Mouse (Mus musculus) kidney, embryonic 14.5 days (tissue): ENCODE results near the gene Rnf220. TPM values are rescaled to one million over a fixed set of nuclear protein-coding genes. Genes with fewer than 3 reads are reported as not detected.
"Not testable (repeated sequence)": the region's sequence is repeated elsewhere in the genome, so short reads cannot be mapped to it uniquely, and the experiment has no call there.

Experiments used
- ATAC-seq: fragments of 200-750 bp; cut with Nextera tagmentation; 2 replicates; pipeline ENCODE4 v1.8.0; 2017; ENCODE audit warnings: moderate number of reproducible peaks, mild to moderate bottlenecking, moderate TSS enrichment, moderate library complexity; ENCODE audit not compliant: low FRiP score, low TSS enrichment
- H3K27ac ChIP-seq: fragments of 300-500 bp; sonication (generic); 2 replicates; pipeline ENCODE4 v1.5.1; 2014; ENCODE audit warnings: low read depth, mild to moderate bottlenecking, low read length, moderate library complexity, mixed read lengths
- H3K27me3 ChIP-seq: fragments of 300-500 bp; sonication (generic); 2 replicates; pipeline ENCODE4 v1.6.1; 2014; ENCODE audit warnings: mild to moderate bottlenecking, low read length; ENCODE audit not compliant: control insufficient read depth, insufficient read depth
- H3K36me3 ChIP-seq: fragments of 300-500 bp; sonication (generic); 2 replicates; pipeline ENCODE4 v1.6.1; 2014; ENCODE audit warnings: low read length, mixed read lengths; ENCODE audit not compliant: control insufficient read depth, insufficient read depth
- H3K4me1 ChIP-seq: fragments of 300-500 bp; sonication (generic); 2 replicates; pipeline ENCODE4 v1.6.1; 2014; ENCODE audit warnings: low read length, mixed read lengths; ENCODE audit not compliant: control insufficient read depth, insufficient read depth
- H3K4me2 ChIP-seq: fragments of 300-500 bp; sonication (generic); replicated peaks from 2 replicates; pipeline ENCODE4 v1.6.1; 2014; ENCODE audit warnings: low read depth, mild to moderate bottlenecking, low read length
- H3K4me3 ChIP-seq: fragments of 300-500 bp; sonication (generic); 2 replicates; pipeline ENCODE4 v1.5.1; 2014; ENCODE audit warnings: mild to moderate bottlenecking, low read length
- H3K9ac ChIP-seq: fragments of 300-500 bp; sonication (generic); 2 replicates; pipeline ENCODE4 v1.6.1; 2014; ENCODE audit warnings: low read depth, mild to moderate bottlenecking, low read length, moderate library complexity
- H3K9me3 ChIP-seq: fragments of 300-500 bp; sonication (generic); 2 replicates; pipeline ENCODE4 v1.6.1; 2016; ENCODE audit warnings: low read length; ENCODE audit not compliant: control insufficient read depth
- WGBS: fragments of 180-500 bp; shearing (Covaris S2); extraction: QIAGEN DNeasy Blood & Tissue Kit; methylation state at CpG from one replicate; pipeline ENCODE4 v1.1.7; 2014; 5-methylcytosine and 5-hydroxymethylcytosine counted together
- polyA plus RNA-seq: library from polyadenylated mRNA; unstranded; fragments of >200 nt; fragmentation: Nextera tagmentation; extraction: Ambion mirVana; gene quantifications from 2 replicates; pipeline ENCODE4 v1.2.1, GENCODE M21; 2014

Gene Rnf220
- polyA plus RNA-seq, 1 experiment from 2014 or later: 59.3 TPM

DNA sequence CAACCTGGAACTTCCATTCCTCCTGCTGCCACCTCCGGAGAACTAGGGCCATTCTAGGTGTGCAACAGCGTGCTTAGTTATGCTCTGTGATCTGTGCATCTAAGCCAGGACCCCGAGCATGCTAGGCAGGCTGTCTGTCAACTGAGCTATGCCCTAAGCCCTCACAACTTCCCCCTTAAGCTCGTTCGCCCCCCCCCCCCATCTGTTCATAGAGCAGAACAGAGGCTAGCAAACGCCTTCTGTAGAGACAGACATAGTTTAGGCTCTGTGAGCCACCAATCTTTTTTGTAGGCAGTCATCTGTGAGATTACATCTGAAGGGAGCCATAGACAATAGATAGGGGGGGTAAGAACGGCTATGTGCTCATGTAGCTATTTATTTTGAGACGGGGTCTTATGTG, 233.9 kb downstream of the Rnf220 start:
- no peak overlapping the region for H3K4me2 ChIP-seq
- no peak overlapping the region for H3K9ac ChIP-seq
- H3K27me3 ChIP-seq: 0 out of 2 replicates have a peak, but pooled peaks cover 2% of the 10 kb centered on the region
- 56% methylated on average over 8 of the region's 8 CpGs for WGBS
- H3K9me3 ChIP-seq: no peaks in the 10 kb centered on the region
- H3K36me3 ChIP-seq: no peaks in the 10 kb centered on the region
- no peak overlapping the region for H3K27ac ChIP-seq
- peaks cover 6% of the 10 kb centered on the region for H3K4me1 ChIP-seq
- ATAC-seq: no peak
- no peak overlapping the region for H3K4me3 ChIP-seq

DNA sequence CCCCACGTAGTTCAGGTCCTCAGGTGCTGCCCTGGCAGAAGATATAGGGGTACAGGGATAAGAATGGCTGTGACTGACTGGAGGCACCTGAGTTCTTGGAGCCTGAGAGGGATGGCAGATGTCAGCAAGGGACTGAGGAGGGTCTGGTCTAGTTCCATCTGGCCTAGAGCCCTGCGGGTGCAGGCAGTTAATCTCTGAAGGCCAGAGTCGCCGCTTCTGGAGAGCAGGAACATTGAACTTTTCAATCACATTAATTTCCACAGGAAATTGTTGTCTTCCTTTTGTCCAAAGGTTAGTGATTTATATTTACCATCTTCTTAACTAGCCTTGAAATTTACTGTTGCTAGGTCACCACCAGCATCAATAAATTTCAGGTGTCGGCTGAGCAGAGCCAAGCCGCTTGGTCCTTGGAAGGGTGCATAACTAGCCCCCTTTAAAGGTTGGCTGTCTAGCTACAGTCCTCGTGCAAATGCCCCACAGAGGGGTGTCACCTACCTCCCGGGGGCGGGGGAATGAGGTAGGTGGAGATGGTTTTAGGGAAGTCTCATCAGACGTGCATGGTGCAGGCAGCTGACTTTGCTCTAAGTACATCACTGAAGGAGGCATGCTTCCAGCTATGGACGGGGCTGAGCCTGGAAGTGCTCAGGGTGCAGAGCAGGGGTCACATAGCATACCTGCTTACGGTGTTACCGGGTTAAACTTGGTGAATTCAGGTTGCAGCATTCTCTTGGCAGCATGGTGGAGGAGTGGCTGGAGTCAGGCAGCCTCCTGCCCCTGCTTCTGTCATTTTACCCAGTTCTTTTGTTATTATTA, 234.5 kb downstream of the Rnf220 start:
- Histone ChIP-seq H3K9me3 (no peaks in the 10 kb centered on the region), H3K4me1 (peaks cover 6% of the 10 kb centered on the region), H3K27me3 (no peaks in the 10 kb centered on the region), H3K36me3 (no peaks in the 10 kb centered on the region), H3K4me3 (no peak overlapping the region), H3K27ac (no peak overlapping the region), H3K9ac (no peak overlapping the region), H3K4me2 (no peak overlapping the region)
- peak; percentile 53; the same call in 1 of the 2 replicates for ATAC-seq
- 19% methylated on average over 13 of the region's 13 CpGs for WGBS

DNA sequence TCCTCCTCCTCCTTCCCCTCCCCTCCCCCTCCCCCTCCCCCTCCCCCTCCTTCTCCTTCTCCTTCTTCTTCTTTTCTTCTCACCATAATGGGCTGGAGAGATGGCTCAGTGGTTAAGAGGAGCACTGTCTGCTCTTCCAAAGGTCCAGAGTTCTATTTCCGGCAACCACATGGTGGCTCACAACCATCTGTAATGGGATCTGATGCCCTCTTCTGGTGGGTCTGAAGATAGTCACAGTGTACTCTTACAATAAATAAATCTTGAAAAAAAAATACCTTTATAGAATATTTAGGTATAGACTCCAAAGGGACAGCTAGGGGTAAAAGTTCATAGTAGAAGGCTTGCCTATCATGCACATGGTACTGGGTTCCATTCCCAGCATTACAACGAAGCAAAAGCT, 235.6 kb downstream of the Rnf220 start:
- no peak for ATAC-seq
- H3K4me2 ChIP-seq: no peak overlapping the region
- no peaks in the 10 kb centered on the region for H3K27me3 ChIP-seq
- H3K36me3 ChIP-seq: no peaks in the 10 kb centered on the region
- H3K27ac ChIP-seq: no peak overlapping the region
- no peak overlapping the region for H3K4me3 ChIP-seq
- WGBS: 91% methylated on average over 2 of the region's 2 CpGs
- no peaks in the 10 kb centered on the region for H3K9me3 ChIP-seq
- peaks cover 6% of the 10 kb centered on the region for H3K4me1 ChIP-seq
- H3K9ac ChIP-seq: no peak overlapping the region

DNA sequence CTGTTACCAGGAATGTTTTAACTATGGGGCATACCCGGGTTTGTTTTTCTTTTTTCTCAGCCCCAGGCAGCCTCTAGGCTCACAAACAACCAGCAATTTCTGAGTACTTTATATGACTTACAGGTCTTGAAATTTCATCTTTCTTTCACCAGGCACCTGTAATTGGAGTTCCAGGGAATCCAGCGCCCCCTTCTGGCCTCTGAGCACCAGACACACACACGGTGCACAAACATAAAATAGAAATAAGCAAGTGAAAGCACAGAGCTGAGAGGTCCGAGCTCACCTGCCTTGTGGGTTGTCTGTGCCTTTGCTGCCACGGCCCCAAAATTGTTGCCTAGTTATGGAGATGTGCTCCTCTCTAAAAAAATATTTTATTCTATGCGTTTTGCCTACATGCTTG, 236.9 kb downstream of the Rnf220 start:
- H3K27me3 ChIP-seq, H3K9me3 ChIP-seq, H3K4me2 ChIP-seq, H3K36me3 ChIP-seq, H3K4me1 ChIP-seq, H3K4me3 ChIP-seq, H3K9ac ChIP-seq, ATAC-seq, H3K27ac ChIP-seq: not testable (repeated sequence)
- WGBS: 74% methylated on average over 6 of the region's 6 CpGs

DNA sequence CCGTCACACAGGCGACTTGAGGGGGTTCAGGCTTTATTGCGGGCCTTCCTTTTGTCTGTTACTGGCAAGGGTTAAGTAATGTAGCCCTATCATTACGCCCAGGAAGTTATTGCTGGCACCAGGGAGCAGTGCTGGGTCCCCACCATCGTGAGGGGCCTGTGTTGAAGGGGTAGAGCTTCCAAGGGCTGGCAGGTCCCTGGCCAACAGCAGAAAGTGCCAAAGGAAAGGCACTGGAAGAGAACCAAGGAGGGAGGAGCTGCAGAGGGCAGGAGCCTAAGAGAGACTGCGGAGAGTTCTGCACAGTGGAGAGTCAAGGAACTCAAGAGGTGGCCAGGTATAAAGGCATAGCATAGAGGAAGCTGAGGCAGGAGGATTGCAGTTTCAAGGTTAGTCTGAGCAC, 242.2 kb downstream of the Rnf220 start:
- no peak for ATAC-seq
- Histone ChIP-seq H3K9ac (no peak overlapping the region), H3K9me3 (no peaks in the 10 kb centered on the region), H3K27ac (no peak overlapping the region), H3K4me3 (no peak overlapping the region), H3K4me2 (no peak overlapping the region), H3K4me1 (no peaks in the 10 kb centered on the region), H3K36me3 (no peaks in the 10 kb centered on the region), H3K27me3 (peaks cover 5% of the 10 kb centered on the region; the same call in 1 of the 2 replicates)
- 65% methylated on average over 6 of the region's 6 CpGs for WGBS

DNA sequence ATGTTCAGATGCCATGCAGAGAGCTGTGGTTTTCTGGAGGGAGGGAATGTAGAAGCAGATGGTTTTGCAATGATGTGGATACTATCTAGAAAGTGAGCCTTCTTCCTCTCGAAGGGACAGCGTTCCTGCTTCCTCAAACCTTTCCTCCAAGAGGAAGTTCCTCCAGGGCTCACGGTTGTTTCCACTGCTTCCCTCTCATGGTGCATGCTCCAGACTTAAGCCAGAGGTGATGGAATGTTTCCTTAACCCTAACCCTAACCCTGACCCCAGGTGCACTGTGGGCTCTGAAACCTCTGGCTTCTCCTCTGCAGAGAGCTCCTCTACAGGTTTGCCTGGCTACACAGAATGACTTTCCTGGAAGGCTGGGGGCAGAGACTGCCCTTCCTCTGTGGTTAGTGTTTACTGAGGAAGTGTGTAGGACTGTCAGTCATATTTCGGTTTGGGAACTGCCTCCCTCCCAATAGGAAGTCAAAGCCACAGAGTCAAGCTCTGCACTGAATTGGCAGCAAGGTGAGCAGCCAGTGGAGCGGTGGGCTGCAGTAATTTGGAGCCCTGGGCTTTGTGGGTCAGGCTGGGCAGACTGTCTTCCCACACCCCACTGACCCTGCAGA, 242.7 kb downstream of the Rnf220 start:
- no peak overlapping the region for H3K4me3 ChIP-seq
- no peak overlapping the region for H3K27ac ChIP-seq
- H3K36me3 ChIP-seq: no peaks in the 10 kb centered on the region
- WGBS: 63% methylated on average over 5 of the region's 5 CpGs
- no peak overlapping the region for H3K4me2 ChIP-seq
- no peak overlapping the region for H3K9ac ChIP-seq
- no peak for ATAC-seq
- H3K4me1 ChIP-seq: no peaks in the 10 kb centered on the region
- peaks cover 5% of the 10 kb centered on the region; the same call in 1 of the 2 replicates for H3K27me3 ChIP-seq
- no peaks in the 10 kb centered on the region for H3K9me3 ChIP-seq

DNA sequence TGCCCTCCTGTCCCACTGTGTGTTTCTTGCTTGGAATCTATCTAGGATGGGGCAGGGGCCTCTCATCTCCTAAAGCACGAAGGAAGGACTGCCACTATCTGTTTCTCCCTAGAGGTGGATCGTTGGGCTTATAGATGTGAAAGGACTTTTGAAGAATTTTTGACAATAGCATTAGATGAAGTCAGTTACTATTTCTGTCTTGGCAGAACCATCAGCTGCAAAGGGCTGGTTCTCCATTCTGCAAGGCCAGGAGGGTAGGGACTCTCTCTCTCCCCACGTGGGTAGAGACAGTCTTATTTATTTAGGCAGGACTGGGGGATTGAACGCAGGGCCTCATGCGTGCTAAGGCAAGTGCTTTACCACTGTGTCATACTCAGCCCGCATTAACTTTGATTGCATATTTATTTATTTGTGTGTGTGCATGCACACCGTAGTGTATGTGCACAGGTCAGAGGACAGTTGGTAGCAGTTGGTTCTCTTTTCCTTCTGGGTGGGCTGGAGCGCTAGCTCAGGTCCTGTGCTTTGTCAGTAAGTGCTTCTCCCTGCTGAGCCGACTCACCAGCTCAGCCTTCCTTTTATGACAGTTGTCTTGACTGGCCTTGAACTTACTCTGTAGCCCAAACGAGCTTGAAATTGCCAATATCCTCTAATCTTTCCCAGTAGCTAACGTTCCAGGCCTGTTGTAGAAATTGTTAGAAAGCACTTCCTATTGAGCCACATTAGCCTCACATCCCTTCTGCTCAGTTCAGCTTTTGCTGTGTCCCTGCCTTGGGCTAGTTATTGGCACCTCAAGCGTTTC, 243.4 kb downstream of the Rnf220 start:
- Histone ChIP-seq H3K4me1 (no peaks in the 10 kb centered on the region), H3K4me3 (no peak overlapping the region), H3K27me3 (peaks cover 5% of the 10 kb centered on the region; the same call in 1 of the 2 replicates), H3K36me3 (no peaks in the 10 kb centered on the region), H3K9ac (no peak overlapping the region), H3K27ac (no peak overlapping the region), H3K4me2 (no peak overlapping the region), H3K9me3 (no peaks in the 10 kb centered on the region)
- WGBS: 65% methylated on average over 12 of the region's 12 CpGs
- ATAC-seq: no peak

DNA sequence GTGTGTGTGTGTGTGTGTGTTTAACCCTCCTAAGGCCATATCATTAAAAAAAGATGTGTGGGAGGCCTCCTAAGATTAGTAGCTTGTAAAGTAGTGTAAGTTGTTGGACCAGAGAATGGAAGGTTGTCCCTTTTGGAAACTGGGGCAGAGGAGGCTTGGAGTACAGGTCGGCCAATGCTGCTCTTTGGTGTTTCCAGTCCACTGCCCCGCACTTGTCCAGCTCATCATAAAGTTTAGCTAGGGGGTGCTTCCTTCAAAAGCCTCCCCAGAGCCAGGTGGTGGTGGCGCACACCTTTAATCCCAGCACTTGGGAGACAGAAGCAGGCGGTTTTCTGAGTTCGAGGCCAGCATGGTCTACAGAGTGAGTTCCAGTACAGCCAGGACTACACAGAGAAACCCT, 244.1 kb downstream of the Rnf220 start:
- no peak overlapping the region for H3K27ac ChIP-seq
- ATAC-seq: no peak
- 71% methylated on average over 5 of the region's 5 CpGs for WGBS
- H3K9ac ChIP-seq: no peak overlapping the region
- no peaks in the 10 kb centered on the region for H3K9me3 ChIP-seq
- H3K4me3 ChIP-seq: peak overlapping the region; percentile 47; the same call in 1 of the 2 replicates
- no peaks in the 10 kb centered on the region for H3K36me3 ChIP-seq
- H3K4me2 ChIP-seq: peak overlapping the region; percentile 61; the same call in 1 of the 2 replicates
- H3K27me3 ChIP-seq: peaks cover 5% of the 10 kb centered on the region; the same call in 1 of the 2 replicates
- no peaks in the 10 kb centered on the region for H3K4me1 ChIP-seq
